Mouse (Mus musculus): ENCODE measurements at regions not wholly inside any gene's neighbourhood (a gene's known extent, or its start where the extent isn't known, plus 50 kb on each side); places are given as distances from the start of the nearest gene placed in this dataset.

DNA sequence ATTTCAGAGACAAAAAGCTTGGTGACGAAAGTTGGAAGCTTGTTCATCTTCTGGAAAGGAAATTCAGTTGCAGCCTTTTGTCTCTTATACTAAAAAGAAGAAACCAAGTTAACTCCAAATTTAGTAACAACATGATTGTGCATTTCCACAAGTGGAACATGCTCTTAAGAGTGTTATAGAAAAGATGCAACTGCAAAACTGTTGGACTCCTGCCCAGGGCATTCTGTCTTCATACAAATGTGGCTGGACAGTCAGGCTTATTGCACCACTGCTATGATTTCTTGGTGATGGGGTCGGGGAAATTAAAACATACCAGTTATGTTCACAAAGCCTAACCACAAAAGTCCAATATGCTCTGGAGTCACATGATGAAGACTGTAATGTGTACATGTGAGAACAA lies 194.8 kb downstream of the Gm5447 start:
- DNase-seq, result no peak

DNA sequence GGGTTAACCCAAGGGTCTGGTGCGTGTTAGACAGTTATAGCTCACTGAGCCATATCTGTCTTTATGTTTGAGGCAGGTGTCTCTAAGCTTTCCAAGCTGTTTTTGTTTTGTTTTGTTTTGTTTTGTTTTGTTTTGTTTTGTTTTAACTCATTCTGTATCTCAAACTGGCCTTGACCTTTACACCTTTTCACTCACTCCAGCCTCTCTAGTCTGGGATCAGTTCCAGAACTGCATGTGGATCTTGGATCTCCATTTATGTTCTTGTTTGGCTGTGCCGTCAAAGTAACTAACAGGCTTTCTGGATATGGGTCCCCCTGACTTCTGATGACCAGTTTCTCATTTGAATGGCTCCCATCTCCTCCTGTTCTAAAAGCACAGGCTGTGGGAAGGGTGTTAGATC lies 197.7 kb downstream of the Gm5447 start:
- DNase-seq, result no peak

DNA sequence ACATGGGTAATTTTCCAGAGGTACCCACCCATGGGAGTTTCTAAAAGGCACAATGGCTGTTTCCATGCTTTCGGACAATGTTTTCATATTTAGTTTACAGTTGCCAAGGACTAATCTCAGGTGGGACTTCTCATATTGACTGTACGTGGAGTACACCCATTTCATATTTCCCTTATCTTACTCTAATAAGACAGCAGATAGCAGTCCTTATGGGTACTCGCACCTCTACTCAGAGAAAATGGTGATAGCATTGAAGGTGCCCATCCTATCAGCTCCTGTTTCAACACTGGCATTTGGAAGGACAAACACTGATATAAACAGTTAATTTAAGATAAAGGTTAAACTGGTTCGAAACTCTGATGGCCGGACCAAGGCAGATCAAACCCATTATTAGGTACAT lies 198.6 kb downstream of the Gm5447 start:
- DNase-seq, result no peak

DNA sequence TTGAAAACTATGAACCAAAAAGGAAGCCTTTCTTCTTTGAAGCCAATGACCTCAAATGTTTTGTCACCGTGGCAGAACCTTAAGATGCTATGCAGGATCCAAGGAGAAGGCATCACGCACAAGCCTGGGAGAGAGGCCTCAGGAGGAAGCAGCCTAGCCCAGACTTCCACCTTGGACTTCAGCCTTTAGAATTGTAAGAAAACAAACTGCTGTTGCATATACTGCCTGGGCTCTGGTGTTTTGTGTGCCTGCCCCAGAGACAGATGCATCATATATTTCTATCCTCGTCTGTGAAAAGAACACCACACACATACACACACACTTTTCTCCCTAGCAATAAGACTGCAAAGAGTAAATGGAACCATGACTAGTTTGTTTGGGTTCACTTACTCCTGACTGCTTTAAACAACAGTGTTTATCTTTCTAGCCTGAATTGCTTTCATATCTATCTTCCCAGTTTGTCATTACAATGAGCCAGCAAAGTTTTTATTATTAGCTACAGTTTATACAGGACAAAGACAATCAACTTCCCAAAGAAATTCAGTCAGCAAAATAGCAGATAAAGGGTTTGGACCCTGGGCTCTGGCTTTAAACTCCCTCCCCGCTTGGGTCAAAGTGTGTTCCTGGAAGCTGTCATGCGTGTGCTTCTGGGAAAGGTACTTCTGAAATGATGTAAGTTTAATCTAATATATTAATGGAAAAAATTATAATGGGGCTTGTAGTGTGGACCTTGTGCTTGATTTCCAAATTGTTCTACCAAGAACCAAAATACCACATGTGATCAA lies 204.2 kb downstream of the Gm5447 start:
- no peak for DNase-seq

DNA sequence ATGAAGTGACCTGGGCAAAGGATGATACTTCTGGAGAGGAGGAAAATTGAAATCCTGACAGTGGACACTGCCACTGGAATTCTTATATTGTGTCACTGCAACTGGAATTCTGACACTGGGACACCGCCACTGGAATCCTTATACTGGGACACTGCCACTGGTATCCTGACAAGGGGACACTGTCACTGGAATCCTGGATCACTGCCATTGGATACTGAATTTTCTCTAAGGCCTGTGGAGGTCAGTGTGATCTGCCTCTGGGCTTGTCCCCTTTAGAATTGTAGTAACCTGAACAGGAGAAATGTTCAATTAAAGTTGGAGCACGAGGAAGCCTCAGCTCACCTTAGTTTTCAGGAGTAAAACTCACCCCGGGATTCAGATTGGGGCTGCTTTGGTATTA lies 205.0 kb downstream of the Gm5447 start:
- no peak for DNase-seq

DNA sequence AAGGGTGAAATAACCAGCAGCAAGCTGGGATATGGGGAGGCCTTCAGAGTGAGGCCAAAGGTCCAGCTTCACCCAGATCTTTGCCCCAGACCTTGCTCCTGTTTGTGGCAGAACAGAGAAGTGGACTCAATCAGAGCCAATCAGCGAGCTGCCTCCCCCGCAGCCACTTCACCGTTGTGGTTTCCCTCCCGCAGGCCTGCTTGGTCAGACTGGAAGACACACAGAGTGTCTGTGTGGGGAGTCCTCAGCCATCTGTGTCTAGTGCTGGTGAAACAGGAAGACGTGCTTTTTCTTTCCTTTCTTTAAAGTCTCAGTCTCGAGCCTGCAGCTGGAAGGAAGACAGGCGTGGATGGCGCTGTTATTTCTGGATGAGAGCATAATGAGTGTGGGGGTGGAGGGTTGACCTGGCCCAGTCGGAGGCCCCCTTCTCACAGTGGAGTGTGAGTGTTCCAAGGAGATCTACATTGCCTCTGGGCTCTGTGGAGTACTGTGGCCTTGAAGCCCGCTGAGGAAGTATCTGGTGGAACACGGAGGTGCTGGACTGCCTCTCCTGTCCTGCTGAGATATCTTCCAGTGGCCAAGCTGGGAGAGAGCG lies 205.5 kb downstream of the Gm5447 start:
- peak; percentile 55 to 61 for DNase-seq

DNA sequence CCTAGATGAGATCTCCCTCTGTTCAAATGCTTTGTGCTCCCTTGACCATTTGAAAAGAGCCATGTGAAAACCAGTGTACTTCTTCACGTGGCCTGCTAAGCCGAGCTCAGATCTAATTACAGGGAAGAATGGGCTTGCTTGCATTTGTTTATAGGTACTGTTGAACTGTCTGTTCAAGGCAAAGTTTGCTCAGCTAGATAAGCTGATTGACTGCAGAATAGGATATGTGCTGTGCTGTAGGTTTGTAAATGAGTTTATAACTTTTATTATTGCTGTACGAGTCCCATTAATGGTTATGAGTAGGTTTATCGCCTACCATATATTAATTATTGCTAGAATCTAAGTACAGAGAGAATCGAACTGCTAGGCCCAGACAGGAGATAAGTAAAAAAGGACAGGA lies 207.5 kb downstream of the Gm5447 start:
- DNase-seq, result no peak

DNA sequence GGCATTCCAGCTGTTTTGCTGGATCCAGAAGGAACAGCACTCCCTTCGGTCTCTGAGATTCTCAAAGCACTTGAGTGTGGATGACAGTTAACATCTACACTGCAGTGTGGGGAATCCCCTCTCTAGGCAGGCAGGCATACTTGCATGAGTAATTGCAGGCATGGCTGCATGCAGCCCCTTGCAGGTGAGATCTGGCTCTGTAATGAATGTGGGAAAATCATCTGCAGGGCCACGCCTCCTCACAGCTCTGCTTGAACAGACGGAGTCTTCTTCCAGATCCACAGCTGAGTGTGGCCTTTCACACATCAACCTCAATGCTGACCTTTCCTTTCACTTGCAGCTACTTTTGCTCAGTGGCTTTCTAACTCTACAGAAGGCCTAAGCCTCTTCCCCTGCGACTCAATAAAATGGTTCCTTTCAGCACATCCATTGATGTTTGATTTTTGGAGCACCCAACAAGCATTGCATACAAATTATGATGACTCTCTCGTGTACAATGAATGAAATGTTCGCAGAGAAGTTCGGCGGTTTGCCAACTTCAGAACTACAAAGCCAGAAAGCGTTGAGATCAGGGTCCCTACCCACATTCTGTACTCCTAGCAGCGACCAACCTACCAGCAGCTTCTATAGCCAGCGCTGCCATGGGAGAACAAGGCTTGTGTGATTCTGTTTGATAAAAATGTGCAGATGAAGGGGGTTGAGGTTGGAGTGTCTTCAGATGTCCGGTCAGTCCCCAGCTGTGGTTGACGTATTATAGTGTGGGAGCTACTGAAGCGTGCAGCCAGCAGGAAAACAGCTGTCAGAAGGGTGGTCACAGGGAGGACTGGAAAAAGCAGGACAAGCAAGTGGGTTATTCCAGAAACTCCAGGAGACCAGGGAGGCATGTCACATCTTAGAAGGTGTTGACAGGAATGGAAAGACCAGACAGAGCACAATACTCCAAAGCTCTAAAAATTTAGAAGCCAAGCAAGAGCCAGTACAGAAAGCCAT lies 211.1 kb downstream of the Gm5447 start:
- DNase-seq, result no peak

DNA sequence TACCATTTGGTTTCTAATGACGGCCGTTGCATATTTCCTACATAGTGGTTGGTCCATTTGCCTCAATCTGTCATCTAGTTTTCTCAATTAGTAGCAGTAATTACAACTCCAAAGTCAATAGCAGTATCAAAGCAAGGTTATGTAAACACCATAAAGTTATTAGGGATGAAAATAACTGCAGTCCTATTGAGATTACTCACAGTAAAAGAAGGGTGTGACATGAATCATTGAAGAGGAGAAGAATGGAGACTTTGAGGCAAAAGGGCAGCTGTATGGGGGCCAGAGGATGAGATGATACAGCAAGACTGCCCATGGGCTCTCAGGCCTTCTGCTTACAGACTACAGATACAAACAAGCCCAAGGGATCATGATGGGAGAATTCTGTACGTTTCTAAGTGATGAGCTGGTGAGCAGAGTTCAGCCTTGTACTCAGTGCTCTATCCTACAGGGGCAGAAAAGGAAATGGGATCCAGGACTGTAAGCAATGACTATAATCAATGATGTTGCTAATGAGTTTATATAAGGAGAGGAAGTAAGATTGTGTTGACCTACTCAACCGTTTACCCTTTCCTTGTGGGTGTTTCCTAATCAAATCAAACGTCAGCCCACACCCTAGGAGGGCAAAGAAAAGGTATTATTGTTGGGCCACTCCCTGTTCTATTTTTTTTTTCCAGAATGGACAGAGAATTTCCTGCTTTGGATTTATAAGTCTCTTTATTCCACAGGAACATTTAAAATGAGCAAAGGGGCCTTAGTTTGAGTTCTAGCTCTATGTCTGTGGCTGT lies 213.0 kb downstream of the Gm5447 start:
- no peak for DNase-seq

DNA sequence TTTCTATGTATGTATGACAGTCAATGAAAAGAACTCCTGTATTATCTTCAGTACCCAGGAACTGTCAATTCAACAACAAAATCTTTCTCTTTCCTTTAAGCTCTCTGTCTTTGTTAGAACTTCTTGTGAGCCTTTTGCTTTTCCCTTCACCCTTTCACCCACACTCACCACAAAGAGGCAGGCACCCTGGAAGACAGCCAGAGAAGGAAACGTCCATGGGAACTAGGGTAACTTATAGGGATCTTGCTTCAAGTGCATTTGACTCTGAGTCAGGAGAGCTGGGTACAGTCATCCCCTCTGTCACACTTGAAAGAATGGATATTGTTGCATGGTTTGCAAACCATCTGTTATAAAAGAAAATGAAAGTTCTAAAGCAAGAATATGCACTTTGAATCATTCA lies 215.1 kb downstream of the Gm5447 start:
- DNase-seq, result no peak

DNA sequence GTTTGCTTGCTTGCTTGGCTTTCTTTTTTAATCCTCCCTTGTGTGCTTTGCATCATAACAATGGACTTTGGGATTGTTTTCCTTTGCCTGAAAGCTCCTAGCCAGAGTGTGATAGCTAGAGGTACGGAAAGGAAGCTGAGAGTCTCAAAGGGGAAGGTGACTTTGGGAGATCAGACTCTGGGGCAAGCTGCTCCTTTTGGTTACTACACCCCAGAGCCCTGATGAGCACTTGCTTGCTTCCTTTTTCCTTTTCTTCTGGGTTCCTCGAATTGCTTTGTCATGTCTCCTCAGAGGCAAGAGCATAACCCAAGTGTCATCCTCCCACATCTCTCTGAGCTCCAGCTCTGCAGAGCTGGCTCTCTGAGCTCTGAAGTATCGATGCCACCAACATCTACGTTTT lies 216.0 kb downstream of the Gm5447 start:
- DNase-seq, result no peak

DNA sequence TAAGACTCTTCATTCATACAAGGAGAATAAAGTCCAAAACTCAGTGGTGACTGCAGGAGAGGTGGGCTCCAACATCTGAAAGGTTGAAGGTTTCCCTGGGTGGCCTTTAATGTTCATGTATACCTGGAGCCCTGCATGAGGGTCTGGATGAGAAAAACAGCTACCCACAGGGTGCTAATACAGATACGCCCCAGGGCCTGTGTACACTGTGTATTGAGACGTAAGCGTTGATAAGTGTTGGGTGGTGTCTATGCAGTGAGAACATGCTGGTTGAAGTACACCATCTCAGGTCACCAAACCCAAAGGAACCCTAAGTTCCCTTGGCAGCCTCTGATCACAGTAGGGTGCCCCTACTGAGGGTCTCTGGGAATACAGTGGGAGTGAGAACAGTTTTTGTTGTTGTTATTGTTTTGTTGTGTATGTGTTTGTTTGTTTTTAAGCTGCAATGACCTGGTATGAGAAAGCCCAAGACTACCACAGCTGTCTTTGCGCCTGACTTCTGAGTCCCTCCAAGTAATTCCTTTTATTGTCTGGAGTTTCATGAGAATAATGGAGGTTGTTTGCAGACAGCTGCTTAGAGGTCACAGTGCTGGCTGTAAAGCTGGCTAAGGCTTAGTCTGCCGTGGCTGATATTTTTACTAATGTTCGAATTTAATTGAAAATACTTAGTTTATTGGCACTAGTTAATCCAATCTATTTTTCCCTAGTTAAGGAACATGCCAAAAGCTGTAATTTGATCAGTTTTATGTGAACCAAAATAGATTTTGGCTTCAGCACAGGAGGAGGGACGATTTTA lies 217.5 kb downstream of the Gm5447 start:
- no peak for DNase-seq

DNA sequence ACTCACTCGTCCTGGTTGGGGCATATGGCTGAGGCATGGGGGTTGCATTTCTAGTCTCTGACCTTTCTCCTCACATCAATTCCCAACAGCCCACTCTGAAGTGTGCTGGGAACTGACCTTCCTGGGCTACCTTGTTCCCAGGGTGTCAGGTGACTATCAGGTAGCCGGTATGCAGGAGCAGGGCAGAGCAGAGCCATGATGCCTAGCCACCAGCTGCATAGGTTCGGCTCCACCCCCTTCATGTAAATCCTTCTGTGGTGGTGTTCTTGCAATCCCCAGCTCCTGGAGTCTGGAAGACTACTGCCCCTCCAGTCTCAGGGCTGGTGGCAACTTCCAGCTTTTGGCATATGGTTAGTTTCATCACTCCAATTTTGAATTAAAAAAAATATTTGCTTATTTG lies 221.0 kb downstream of the Gm5447 start:
- DNase-seq, result no peak

DNA sequence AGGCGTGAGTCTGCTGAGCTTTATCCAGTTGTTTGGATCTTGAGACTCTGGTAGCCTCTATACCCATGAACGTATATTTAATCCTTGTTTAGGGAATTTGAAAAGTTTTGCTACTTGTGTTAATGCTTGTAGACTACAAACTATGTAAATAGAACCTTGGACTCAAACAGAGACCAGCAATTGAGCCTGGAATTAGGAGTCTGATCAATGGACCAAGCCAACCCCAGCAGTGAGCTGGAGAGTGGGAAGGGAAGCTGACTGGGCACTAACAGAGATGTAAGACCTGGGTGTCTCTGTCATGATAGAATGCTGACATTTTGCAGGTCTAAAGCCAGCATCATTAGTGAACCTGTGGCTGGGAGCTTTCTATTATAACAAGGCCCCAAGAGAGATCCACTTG lies 222.5 kb downstream of the Gm5447 start:
- DNase-seq, result no peak

DNA sequence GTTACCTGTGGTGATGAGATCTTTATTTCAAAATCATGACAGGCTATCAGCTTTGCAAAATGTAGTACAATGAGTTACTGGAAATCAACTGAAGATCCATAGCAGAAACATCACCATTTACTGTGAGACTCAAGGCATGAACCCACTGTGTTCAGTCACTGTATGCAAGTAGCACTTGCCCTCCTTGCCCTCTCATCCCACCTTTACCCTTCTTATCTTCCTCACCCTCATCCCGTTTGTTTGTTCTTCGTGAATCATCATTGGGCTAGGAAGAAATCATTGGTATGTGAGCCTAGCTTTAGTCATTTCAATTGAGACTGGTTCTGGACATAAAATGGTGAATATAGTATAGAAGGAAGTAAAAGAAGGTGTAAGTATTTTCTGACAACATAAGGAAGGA lies 223.6 kb downstream of the Gm5447 start:
- no peak for DNase-seq

DNA sequence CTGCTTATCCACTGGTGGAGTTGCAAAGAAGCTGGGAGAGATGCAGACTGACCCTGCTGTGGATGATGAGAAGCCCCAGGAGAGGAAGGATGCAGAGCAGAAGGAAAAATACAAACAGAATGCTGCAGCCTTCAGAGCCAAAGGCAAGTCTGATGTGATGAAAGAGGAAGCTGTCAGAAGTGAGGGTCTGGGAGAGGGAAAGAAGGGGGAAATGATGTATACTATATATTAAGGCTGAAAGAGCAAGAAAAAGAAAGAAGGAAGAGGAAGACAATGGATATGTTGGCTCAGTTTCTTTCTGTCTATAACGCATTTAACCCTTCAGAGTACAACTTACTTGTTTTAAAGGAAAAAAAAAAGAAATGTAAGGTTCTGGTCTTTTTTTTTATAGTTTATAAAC lies 225.4 kb downstream of the Gm5447 start:
- DNase-seq, result no peak

DNA sequence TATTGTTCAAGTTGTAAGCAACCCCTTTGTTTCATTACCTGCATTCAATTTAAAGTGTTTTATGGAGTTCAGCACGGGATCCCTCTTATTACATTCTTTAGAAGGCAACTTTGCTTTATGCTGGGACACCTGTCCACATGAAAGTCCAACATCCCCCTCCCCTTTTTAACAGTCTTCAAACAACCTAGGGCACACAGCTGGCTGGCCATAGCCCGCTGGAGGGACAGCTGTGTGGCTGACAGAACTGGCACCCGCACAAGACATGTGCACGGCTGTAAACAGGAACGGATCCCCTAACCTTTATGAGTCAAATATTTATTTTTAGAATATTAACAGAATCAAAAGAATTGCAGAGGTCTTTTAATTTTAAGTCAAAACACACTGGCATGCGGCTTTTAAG lies 230.1 kb downstream of the Gm5447 start:
- no peak for DNase-seq

DNA sequence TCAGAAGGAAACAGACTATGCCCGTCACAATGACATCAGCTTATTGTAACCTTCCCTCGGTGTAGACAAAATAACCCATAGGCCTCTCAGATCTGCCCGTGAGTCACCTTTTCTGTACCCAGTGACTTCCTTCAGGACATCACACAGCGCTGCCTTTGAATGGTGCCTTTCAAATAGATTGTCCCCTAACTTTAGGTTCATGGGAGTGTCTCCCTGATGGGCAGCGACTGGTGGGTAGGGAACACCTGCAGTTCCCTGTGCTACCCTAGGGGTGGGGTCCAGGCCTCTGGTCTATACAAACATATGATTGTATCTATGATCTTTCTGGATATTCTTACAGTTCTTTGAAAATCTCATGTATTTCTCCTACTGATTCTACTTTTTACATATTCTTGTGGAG lies 232.4 kb downstream of the Gm5447 start:
- no peak for DNase-seq

DNA sequence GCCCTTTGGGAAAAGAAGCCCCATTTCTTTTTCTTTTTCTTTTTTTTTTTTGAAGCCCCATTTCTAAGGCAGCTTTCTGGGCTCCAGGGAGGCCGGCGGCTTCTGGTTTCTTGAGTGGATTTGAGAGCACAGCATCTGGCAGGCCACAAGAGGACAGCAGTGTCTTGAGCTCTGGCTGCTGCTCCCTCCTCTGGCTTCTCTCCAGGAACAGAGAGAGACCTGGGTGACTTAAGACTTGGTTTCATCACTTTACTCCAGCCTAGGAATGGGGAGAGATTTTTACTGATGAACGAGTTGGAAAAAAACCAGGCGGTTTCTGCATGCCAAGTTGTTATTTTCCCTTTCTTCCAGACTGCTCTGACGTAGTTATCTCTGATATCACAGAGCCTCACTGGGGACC lies 233.7 kb downstream of the Gm5447 start:
- DNase-seq, result peak in 1 of 2 experiments; percentile 18

DNA sequence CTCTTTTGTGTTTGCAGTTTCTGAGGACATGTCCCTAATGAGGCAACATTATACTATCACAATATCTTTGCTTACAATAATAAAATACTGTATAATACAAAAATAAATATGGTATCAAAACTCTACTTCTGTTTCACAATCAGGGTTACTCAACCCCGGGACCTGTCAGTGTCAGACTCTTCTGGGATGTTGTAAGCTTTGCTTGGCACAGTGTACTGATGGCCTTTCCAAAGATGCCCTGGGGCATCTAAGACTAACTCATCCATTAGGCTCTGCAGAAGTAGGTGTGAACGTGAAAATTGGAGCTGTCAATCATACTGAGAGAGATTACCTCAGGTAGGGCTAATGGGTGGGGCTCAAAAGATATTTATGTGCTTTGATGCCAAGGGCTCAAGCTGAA lies 249.0 kb downstream of the Gm5447 start:
- DNase-seq, result no peak

DNA sequence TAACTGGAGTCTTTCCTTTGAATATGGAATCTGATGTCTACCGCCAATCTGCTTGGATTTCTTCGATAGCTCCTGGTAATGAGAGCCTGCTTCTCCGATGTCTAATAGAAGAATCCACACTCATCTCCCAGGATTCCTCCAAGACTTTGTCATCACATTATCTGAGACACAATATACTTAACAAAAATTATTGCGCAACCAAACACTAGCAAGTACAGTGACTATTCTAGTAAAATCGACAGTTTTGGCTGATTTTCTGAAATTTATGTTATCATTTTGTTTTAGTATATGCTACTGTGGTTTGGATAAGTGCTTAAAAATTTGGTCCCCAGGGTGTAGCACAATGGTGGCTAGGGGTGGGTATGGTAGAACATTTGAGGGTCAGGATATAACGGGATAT lies 266.5 kb downstream of the Gm5447 start:
- DNase-seq, result no peak

DNA sequence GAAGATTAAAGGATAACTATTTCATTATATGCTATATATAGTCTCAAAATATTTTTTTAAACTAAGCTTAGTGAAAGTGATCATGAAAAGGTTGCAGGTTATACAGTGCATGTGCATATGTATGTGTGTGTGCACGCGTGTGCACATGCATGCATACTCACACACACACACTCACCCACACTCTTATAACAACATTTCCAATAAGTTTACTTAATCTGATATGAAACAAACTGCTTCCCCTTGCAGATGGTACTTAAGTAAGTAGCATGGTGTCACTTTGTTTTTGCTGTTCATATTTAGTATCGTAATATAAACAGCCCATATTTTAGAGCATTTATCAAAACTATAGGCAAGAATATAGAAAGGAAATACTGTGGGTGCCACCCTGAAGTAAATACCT lies 275.0 kb downstream of the Gm5447 start:
- no peak for DNase-seq
